24 mouse cellular contexts compared by ENCODE assay signal in genomic region chr15:6233621-6234020, GRCm38 (mm10).
DNase-seq lines count a peak whose midpoint lies in the region; ATAC-seq and TF ChIP-seq lines count a peak whose summit lies in the region.
"Had no signal": no experiment of that assay in that cellular context is flagged by ENCODE, and none has a peak within 500 bp of the region (broad histone marks: within the 10 kb centered on the region; RNA-seq: fewer than 3 reads in every experiment).

No protein-coding gene starts in this region.

- H3K36me3 ChIP-seq in intestine, embryonic 16.5 days (ENCODE audit: control insufficient read depth, insufficient read depth, low read length) = no peaks in the 10 kb centered on the region
- no peaks in the 10 kb centered on the region for H3K36me3 ChIP-seq in intestine, embryonic 15.5 days
- H3K36me3 ChIP-seq in intestine, postnatal 0 days (ENCODE audit: control insufficient read depth, insufficient read depth) = no peaks in the 10 kb centered on the region
- H3K36me3 ChIP-seq in forebrain, embryonic 16.5 days (ENCODE audit: control insufficient read depth, insufficient read depth) = no peaks in the 10 kb centered on the region
- H3K36me3 ChIP-seq: embryonic facial prominence, embryonic 13.5 days; embryonic facial prominence, embryonic 15.5 days; forebrain, embryonic 10.5 days; forebrain, embryonic 15.5 days had no signal

- H3K27me3 ChIP-seq in intestine, embryonic 16.5 days (replicated peaks; ENCODE audit: control insufficient read depth, insufficient read depth, low read length) = no peaks in the 10 kb centered on the region
- H3K27me3 ChIP-seq in intestine, embryonic 15.5 days (replicated peaks) = no peaks in the 10 kb centered on the region
- H3K27me3 ChIP-seq in intestine, postnatal 0 days (replicated peaks; ENCODE audit: control insufficient read depth, insufficient read depth, low read length) = no peaks in the 10 kb centered on the region
- no peaks in the 10 kb centered on the region for H3K27me3 ChIP-seq in forebrain, embryonic 16.5 days (replicated peaks; ENCODE audit: control insufficient read depth, insufficient read depth, low read length)
- H3K27me3 ChIP-seq: embryonic facial prominence, embryonic 13.5 days; embryonic facial prominence, embryonic 15.5 days; forebrain, embryonic 13.5 days; forebrain, embryonic 15.5 days had no signal

- no peaks in the 10 kb centered on the region for H3K9me3 ChIP-seq in intestine, embryonic 16.5 days (ENCODE audit: control insufficient read depth, low read length)
- no peaks in the 10 kb centered on the region for H3K9me3 ChIP-seq in intestine, embryonic 15.5 days
- H3K9me3 ChIP-seq in intestine, postnatal 0 days (ENCODE audit: control insufficient read depth) = no peaks in the 10 kb centered on the region
- no peaks in the 10 kb centered on the region for H3K9me3 ChIP-seq in forebrain, embryonic 16.5 days (ENCODE audit: control insufficient read depth, low read length)
- H3K9me3 ChIP-seq: embryonic facial prominence, embryonic 13.5 days; embryonic facial prominence, embryonic 15.5 days; forebrain, embryonic 10.5 days; forebrain, embryonic 13.5 days; forebrain, embryonic 15.5 days had no signal

- ATAC-seq in intestine, embryonic 16.5 days = peak; percentile 19; the same call in 1 of the 2 replicates
- ATAC-seq in intestine, embryonic 15.5 days = no peak
- peak; percentile 66 for ATAC-seq in intestine, postnatal 0 days
- no peak for ATAC-seq in forebrain, embryonic 16.5 days
- ATAC-seq: forebrain, embryonic 13.5 days; forebrain, embryonic 15.5 days had no signal

- no peak overlapping the region for H3K4me2 ChIP-seq in intestine, embryonic 16.5 days (ENCODE audit: low read depth, low read length)
- H3K4me2 ChIP-seq in intestine, embryonic 15.5 days (replicated peaks) = no peak overlapping the region
- no peak overlapping the region for H3K4me2 ChIP-seq in intestine, postnatal 0 days (replicated peaks; ENCODE audit: low read depth)
- H3K4me2 ChIP-seq in forebrain, embryonic 16.5 days (ENCODE audit: low read length) = no peak overlapping the region
- H3K4me2 ChIP-seq: embryonic facial prominence, embryonic 13.5 days; embryonic facial prominence, embryonic 15.5 days; forebrain, embryonic 13.5 days; forebrain, embryonic 15.5 days had no signal

- no peak overlapping the region for H3K9ac ChIP-seq in intestine, embryonic 16.5 days (ENCODE audit: low read depth, low read length)
- no peak overlapping the region for H3K9ac ChIP-seq in intestine, embryonic 15.5 days
- no peak overlapping the region for H3K9ac ChIP-seq in intestine, postnatal 0 days (ENCODE audit: low read depth, low read length)
- no peak overlapping the region for H3K9ac ChIP-seq in forebrain, embryonic 16.5 days (replicated peaks; ENCODE audit: low read depth, low read length)
- H3K9ac ChIP-seq: embryonic facial prominence, embryonic 13.5 days; embryonic facial prominence, embryonic 15.5 days; forebrain, embryonic 13.5 days; forebrain, embryonic 15.5 days had no signal

- H3K4me3 ChIP-seq in intestine, embryonic 16.5 days (ENCODE audit: low read length) = no peak overlapping the region
- no peak overlapping the region for H3K4me3 ChIP-seq in intestine, embryonic 15.5 days (replicated peaks)
- H3K4me3 ChIP-seq in intestine, postnatal 0 days (ENCODE audit: low read depth, low read length) = no peak overlapping the region
- H3K4me3 ChIP-seq in forebrain, embryonic 16.5 days (replicated peaks; ENCODE audit: low read length) = no peak overlapping the region
- H3K4me3 ChIP-seq: embryonic facial prominence, embryonic 13.5 days; embryonic facial prominence, embryonic 15.5 days; erythroblast, embryonic 14.5 days; forebrain, embryonic 10.5 days; forebrain, embryonic 13.5 days; forebrain, embryonic 15.5 days had no signal

- peak; percentile 21 to 26 for DNase-seq in urinary bladder, postnatal 36 days (ENCODE audit: low spot score in 2 of 2)
- DNase-seq in urinary bladder, postnatal 4 days (ENCODE audit: low spot score in 2 of 2) = no peak
- peak; percentile 66 for DNase-seq in fat pad, adult 2 months (ENCODE audit: extremely low read depth, low read depth, low spot score)
- no peak for DNase-seq in spleen, postnatal 14 days (ENCODE audit: low spot score in 2 of 2)
- DNase-seq: adrenal gland, adult 2 months; adrenal gland, postnatal 10 days; adrenal gland, postnatal 25 days; cerebellum, adult 11 months; cerebellum, adult 18-20 months; cerebellum, adult 8-10 months; cerebellum, adult 9-11 months; cerebellum, postnatal 14 days; cerebellum, postnatal 36 days; embryo, embryonic 11 days had no signal

- peaks cover 8% of the 10 kb centered on the region for H3K4me1 ChIP-seq in intestine, embryonic 16.5 days (ENCODE audit: control insufficient read depth, insufficient read depth, low read length)
- H3K4me1 ChIP-seq in intestine, embryonic 15.5 days (replicated peaks) = 0 out of 2 replicates have a peak, but pooled peaks cover 6% of the 10 kb centered on the region
- no peaks in the 10 kb centered on the region; the same call in 1 of the 2 replicates for H3K4me1 ChIP-seq in intestine, postnatal 0 days (replicated peaks; ENCODE audit: control insufficient read depth, insufficient read depth, low read length)
- H3K4me1 ChIP-seq in forebrain, embryonic 16.5 days (replicated peaks; ENCODE audit: control insufficient read depth, insufficient read depth, low read length) = peaks cover 4% of the 10 kb centered on the region
- H3K4me1 ChIP-seq: forebrain, embryonic 10.5 days; forebrain, embryonic 15.5 days had no signal

- WGBS in intestine, embryonic 16.5 days = 61% methylated on average over 3 of the region's 3 CpGs
- 58% methylated on average over 3 of the region's 3 CpGs for WGBS in intestine, embryonic 15.5 days
- 33% methylated on average over 3 of the region's 3 CpGs for WGBS in intestine, postnatal 0 days
- 87% methylated on average over 3 of the region's 3 CpGs for WGBS in forebrain, embryonic 16.5 days

- TF ChIP-seq CTCF in intestine, postnatal 0 days (IDR thresholded peaks at IDR 0.05; ENCODE audit: low read depth) = no peak

- H3K27ac ChIP-seq in intestine, embryonic 16.5 days (ENCODE audit: low read length) = no peak overlapping the region
- H3K27ac ChIP-seq in intestine, embryonic 15.5 days = no peak overlapping the region
- H3K27ac ChIP-seq in intestine, postnatal 0 days (ENCODE audit: low read depth, low read length) = no peak overlapping the region
- no peak overlapping the region for H3K27ac ChIP-seq in forebrain, embryonic 16.5 days (ENCODE audit: low read length)
- H3K27ac ChIP-seq: embryonic facial prominence, embryonic 13.5 days; embryonic facial prominence, embryonic 15.5 days; forebrain, embryonic 10.5 days; forebrain, embryonic 13.5 days; forebrain, embryonic 15.5 days had no signal

Comparison
In these comparisons a context has a peak if more than half of its experiments do, and no peak if none do; other contexts are left out.
1. ATAC-seq: peak in intestine, embryonic 16.5 days (single experiment) and intestine, postnatal 0 days (single experiment); none in intestine, embryonic 15.5 days (single experiment) and forebrain, embryonic 16.5 days (single experiment).
2. DNase-seq: peak in urinary bladder, postnatal 36 days (2 of 2) and fat pad, adult 2 months (single experiment); none in urinary bladder, postnatal 4 days (0 of 2) and spleen, postnatal 14 days (0 of 2).